Mouse (Mus musculus) forebrain, embryonic 10.5 days (tissue): ENCODE data around the gene Idh3a. TPM values are rescaled to one million over a fixed set of nuclear protein-coding genes. Genes with fewer than 3 reads are reported as not detected.
"Not testable (repeated sequence)": the region's sequence is repeated elsewhere in the genome, so short reads cannot be mapped to it uniquely, and the experiment has no call there.

ENCODE experiments used
- DNase-seq: peaks from one replicate; pipeline ENCODE4 v3.0.0-alpha.2; 2017; ENCODE audit warnings: low spot score; ENCODE audit errors: extremely low spot score
- H3K27ac ChIP-seq: fragments of 300-500 bp; sonication (generic); 2 replicates; pipeline ENCODE4 v1.5.1; 2016; ENCODE audit warnings: mild to moderate bottlenecking
- H3K27me3 ChIP-seq: fragments of 300-500 bp; sonication (generic); 2 replicates; pipeline ENCODE4 v1.6.1; 2016; ENCODE audit warnings: mild to moderate bottlenecking; ENCODE audit not compliant: poor library complexity, severe bottlenecking
- H3K36me3 ChIP-seq: fragments of 300-500 bp; sonication (generic); replicated peaks from 2 replicates; pipeline ENCODE4 v1.6.1; 2016; ENCODE audit warnings: mild to moderate bottlenecking, moderate library complexity
- H3K4me1 ChIP-seq: fragments of 300-500 bp; sonication (generic); 2 replicates; pipeline ENCODE4 v1.6.1; 2016
- H3K4me3 ChIP-seq: fragments of 300-500 bp; sonication (generic); 2 replicates; pipeline ENCODE4 v1.5.1; 2016; ENCODE audit warnings: mild to moderate bottlenecking, moderate library complexity
- H3K9me3 ChIP-seq: fragments of 300-500 bp; sonication (generic); 2 replicates; pipeline ENCODE4 v1.6.1; 2016; ENCODE audit warnings: mild to moderate bottlenecking, moderate library complexity
- WGBS: fragments of 180-500 bp; shearing (Covaris S2); methylation state at CpG from one replicate; pipeline ENCODE4 v1.1.7; 2016; 5-methylcytosine and 5-hydroxymethylcytosine counted together
- polyA plus RNA-seq: library from polyadenylated mRNA; unstranded; fragments of >200 nt; fragmentation: Nextera tagmentation; extraction: Ambion mirVana; gene quantifications from 2 replicates; pipeline ENCODE4 v1.2.1, GENCODE M21; 2016

Gene Idh3a
- polyA plus RNA-seq, 1 experiment from 2014 or later, result 133 TPM

DNA sequence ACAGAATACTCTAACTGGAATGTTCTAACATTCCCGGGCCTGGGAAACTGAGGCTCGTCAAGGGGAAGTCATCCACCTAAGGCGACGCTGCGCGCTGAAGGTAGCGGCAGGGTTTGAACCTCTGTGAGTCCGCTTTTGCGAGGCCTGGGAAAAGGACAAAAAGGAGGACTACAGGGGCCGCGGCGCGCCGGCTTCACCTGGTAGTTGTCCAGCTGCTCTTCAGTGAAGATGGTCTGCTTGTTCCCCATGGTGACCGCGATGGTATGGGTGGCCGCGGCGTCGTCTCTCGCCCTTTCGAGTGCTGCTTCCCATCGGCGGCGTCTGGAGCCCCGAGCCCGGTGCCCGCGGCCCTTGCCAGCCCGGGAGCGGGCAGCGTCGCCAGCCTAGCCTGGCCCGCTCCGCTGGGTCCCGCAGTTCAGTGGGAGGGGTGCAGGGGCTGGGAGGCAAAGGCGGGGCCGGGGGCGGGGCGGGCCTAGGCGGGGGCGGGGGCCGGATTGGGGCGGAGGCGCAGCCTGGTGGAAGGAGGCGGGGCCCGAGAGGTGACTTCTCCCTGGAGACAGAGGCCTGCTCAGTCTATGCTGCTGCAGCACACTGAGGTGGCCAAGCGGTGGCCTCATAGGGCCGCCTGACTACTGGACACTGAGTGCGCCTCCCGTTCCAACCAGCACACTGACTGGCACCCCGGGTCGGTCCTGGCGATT is 26.2 kb upstream of the Idh3a start, which contains the start of gene Cib2:
TSS of gene Cib2 (minus strand) at position 448 of the 701 bp plus-strand sequence.
- Histone ChIP-seq H3K4me1 (peaks cover 15% of the 10 kb centered on the region), H3K27me3 (peaks cover 25% of the 10 kb centered on the region), H3K27ac (peak within 1 kb of the TSS; percentile 78), H3K36me3 (no peaks in the 10 kb centered on the region), H3K4me3 (peak within 1 kb of the TSS; percentile 64), H3K9me3 (no peaks in the 10 kb centered on the region)
- DNase-seq, result peak; percentile 86
- WGBS, result 3% methylated on average over 53 of the region's 54 CpGs

GRCm38 (mm10) chr9:54560831-54561601 is 25.1 kb upstream of the Idh3a start:
- Histone ChIP-seq H3K9me3 (no peaks in the 10 kb centered on the region), H3K4me3 (no peak overlapping the region), H3K4me1 (peaks cover 15% of the 10 kb centered on the region), H3K36me3 (no peaks in the 10 kb centered on the region), H3K27me3 (peaks cover 25% of the 10 kb centered on the region), H3K27ac (no peak overlapping the region)
- 85% methylated on average over 8 of the region's 8 CpGs for WGBS
- DNase-seq, result no peak

- H3K4me1 ChIP-seq, result peaks cover 3% of the 10 kb centered on the region; the same call in 1 of the 2 replicates
- DNase-seq, result no peak
- no peaks in the 10 kb centered on the region for H3K36me3 ChIP-seq
- no peaks in the 10 kb centered on the region for H3K9me3 ChIP-seq
- H3K4me3 ChIP-seq, result no peak overlapping the region
- 64% methylated on average over 4 of the region's 4 CpGs for WGBS
- H3K27ac ChIP-seq, result no peak overlapping the region
- H3K27me3 ChIP-seq, result no peaks in the 10 kb centered on the region
These were observed 19.2 kb upstream of the Idh3a start for GRCm38 (mm10) chr9:54566958-54567357.

DNA sequence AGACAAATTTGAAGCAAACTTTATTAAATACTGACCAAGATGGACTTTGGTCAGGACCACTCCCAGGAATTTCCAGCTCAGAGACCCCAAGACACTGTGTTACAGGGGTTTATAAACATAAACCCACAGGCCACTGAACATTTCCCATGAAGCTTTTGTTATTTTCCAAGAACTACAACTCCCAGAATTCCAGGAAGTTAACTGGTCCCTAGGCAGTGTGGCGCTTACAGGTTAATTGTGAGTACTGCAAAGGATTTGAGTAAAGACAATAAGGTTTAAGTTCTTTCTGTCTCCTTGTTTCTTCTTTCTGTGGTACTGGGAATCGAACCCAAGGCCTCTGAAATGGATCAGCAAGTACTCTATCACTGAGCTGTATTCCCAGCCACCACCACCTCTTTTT is 17.4 kb upstream of the Idh3a start:
- H3K9me3 ChIP-seq, result no peaks in the 10 kb centered on the region
- no peaks in the 10 kb centered on the region for H3K27me3 ChIP-seq
- DNase-seq, result no peak
- H3K4me1 ChIP-seq, result peaks cover 3% of the 10 kb centered on the region; the same call in 1 of the 2 replicates
- no peak overlapping the region for H3K4me3 ChIP-seq
- no peak overlapping the region for H3K27ac ChIP-seq
- WGBS, result 28% methylated on average over 2 of the region's 2 CpGs
- no peaks in the 10 kb centered on the region for H3K36me3 ChIP-seq

GRCm38 (mm10) chr9:54571130-54571839 is 14.8 kb upstream of the Idh3a start:
- H3K36me3 ChIP-seq, result no peaks in the 10 kb centered on the region
- peaks cover 3% of the 10 kb centered on the region; the same call in 1 of the 2 replicates for H3K4me1 ChIP-seq
- H3K9me3 ChIP-seq, result no peaks in the 10 kb centered on the region
- no peak overlapping the region for H3K4me3 ChIP-seq
- no peak overlapping the region for H3K27ac ChIP-seq
- H3K27me3 ChIP-seq, result no peaks in the 10 kb centered on the region
- 81% methylated on average over 9 of the region's 9 CpGs for WGBS
- DNase-seq, result no peak

GRCm38 (mm10) chr9:54583712-54584111 is 2.4 kb upstream of the Idh3a start:
- DNase-seq, result no peak
- Histone ChIP-seq H3K4me3 (no peak overlapping the region), H3K27ac (no peak overlapping the region), H3K36me3 (peaks cover 3% of the 10 kb centered on the region), H3K4me1 (peaks cover 23% of the 10 kb centered on the region), H3K9me3 (no peaks in the 10 kb centered on the region; the same call in 1 of the 2 replicates), H3K27me3 (no peaks in the 10 kb centered on the region)
- WGBS, result 70% methylated on average over 1 of the region's 1 CpGs

DNA sequence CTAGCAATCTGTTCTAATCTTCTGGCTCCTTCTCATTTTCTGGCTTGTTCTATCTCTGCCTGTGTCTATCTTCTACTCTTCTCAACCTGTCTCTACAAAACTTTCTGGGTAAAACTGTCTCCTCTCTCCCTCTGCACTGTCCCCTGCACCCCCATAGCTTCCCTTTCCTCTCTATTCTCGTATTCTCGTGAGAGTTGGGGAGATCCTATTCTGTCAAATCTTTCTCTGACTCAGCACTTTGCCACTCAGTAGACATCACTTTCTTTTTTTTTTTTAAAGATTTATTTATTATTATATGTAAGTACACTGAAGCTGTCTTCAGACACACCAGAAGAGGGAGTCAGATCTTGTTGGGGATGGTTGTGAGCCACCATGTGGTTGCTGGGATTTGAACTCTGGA is 2.0 kb upstream of the Idh3a start:
- not testable (repeated sequence) for H3K9me3 ChIP-seq, H3K4me3 ChIP-seq, DNase-seq, H3K27me3 ChIP-seq, H3K36me3 ChIP-seq, H3K27ac ChIP-seq
- WGBS, result 84% methylated on average over 2 of the region's 2 CpGs
- H3K4me1 ChIP-seq, result peaks cover 23% of the 10 kb centered on the region

DNA sequence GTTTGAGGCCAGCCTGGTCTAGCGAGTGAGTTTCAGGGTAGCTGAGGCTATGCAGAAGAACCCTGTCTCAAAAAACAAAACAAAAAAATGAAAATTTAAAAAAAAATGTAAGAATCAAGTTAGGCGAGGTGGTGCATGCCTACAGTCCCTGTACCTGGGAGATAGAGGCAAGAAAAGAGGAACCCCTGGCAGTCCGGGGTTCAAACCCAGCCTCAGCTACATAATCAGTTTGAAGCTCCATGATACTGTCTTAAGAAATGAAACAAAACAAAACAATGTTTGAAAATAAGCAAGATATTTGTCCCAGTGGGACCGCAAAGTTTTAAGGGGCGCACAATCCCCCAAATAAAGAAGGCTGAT is 315 bp upstream of the Idh3a start:
- H3K36me3 ChIP-seq, result peaks cover 23% of the 10 kb centered on the region
- 34% methylated on average over 5 of the region's 5 CpGs for WGBS
- H3K9me3 ChIP-seq, result no peaks in the 10 kb centered on the region
- peaks cover 23% of the 10 kb centered on the region for H3K4me1 ChIP-seq
- H3K27me3 ChIP-seq, result no peaks in the 10 kb centered on the region
- peak overlapping the region; percentile 96 for H3K4me3 ChIP-seq
- peak overlapping the region; percentile 90 for H3K27ac ChIP-seq
- no peak for DNase-seq

DNA sequence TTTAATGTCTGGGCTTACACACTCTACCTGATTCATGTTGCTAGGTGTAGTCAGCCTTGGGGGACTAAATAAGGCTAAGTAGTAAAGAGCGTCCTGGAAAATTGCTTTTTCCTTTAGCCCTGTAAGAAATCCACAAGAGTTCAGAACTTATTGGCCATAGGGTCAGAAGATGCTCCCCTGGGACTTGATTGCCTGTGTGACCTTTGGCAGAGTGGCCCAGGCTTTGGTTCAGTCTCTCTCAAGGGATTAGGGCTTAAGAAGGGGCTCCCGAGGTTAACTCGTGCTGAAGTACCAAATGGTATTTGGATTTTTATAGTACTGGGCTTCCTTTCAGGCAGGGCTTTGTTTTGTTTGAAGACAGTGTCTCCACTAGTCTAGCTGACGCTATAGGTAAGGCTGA is 1.7 kb downstream of the Idh3a start:
- Histone ChIP-seq H3K9me3 (no peaks in the 10 kb centered on the region), H3K27ac (no peak overlapping the region), H3K36me3 (peaks cover 41% of the 10 kb centered on the region), H3K27me3 (no peaks in the 10 kb centered on the region), H3K4me3 (peak overlapping the region; percentile 96; the same call in 1 of the 2 replicates), H3K4me1 (peaks cover 23% of the 10 kb centered on the region)
- WGBS, result 66% methylated on average over 4 of the region's 4 CpGs
- DNase-seq, result no peak

GRCm38 (mm10) chr9:54593652-54594051 is 7.5 kb downstream of the Idh3a start:
- H3K27ac ChIP-seq, DNase-seq, H3K9me3 ChIP-seq, H3K27me3 ChIP-seq, H3K4me1 ChIP-seq, H3K4me3 ChIP-seq: not testable (repeated sequence)
- H3K36me3 ChIP-seq, result peaks cover 97% of the 10 kb centered on the region
- WGBS, result 78% methylated on average over 4 of the region's 4 CpGs

DNA sequence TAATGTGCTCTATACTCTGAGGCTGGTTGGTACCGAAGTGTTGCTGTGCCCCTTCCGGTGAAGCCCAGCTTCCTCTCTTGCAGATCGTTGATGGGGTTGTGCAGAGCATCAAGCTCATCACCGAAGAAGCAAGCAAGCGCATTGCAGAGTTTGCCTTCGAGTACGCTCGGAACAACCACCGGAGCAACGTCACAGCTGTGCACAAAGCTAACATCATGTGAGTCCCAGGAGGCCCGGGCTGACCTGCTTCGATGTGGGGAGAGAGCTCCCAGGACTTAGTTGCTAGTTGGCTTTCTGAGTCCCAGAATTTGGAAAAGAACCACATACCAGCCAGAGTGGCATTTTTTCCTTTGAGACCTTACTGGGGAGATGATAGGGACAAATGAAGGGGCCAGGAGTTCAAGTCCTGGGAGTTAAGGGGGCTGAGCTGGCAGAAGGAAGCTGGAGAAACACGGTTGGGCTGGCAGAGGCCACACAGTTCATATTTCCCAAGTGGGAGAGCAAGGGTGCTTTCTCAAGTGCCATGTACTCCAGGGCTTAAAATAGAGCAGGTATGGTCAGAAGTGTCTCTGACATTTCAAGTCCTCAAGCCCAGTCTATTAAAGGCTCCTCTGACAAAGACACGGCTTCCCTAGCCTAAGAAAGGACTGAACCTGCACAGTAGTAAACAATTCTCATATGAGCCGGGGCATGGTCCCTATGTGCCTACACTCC is 10.8 kb downstream of the Idh3a start:
- 97% methylated on average over 15 of the region's 15 CpGs for WGBS
- Histone ChIP-seq H3K4me1 (no peaks in the 10 kb centered on the region), H3K36me3 (peaks cover 97% of the 10 kb centered on the region), H3K4me3 (no peak overlapping the region), H3K9me3 (no peaks in the 10 kb centered on the region), H3K27ac (no peak overlapping the region), H3K27me3 (no peaks in the 10 kb centered on the region)
- no peak for DNase-seq

- Histone ChIP-seq H3K4me3 (no peak overlapping the region), H3K27me3 (no peaks in the 10 kb centered on the region), H3K36me3 (peaks cover 83% of the 10 kb centered on the region), H3K9me3 (no peaks in the 10 kb centered on the region), H3K4me1 (0 out of 2 replicates have a peak, but pooled peaks cover 5% of the 10 kb centered on the region), H3K27ac (no peak overlapping the region)
- no peak for DNase-seq
- WGBS, result 83% methylated on average over 2 of the region's 2 CpGs
These were observed 16.3 kb downstream of the Idh3a start for GRCm38 (mm10) chr9:54602386-54602785.
